Comparison of ENCODE assay signal across 8 mouse cellular contexts in the genomic region with DNA sequence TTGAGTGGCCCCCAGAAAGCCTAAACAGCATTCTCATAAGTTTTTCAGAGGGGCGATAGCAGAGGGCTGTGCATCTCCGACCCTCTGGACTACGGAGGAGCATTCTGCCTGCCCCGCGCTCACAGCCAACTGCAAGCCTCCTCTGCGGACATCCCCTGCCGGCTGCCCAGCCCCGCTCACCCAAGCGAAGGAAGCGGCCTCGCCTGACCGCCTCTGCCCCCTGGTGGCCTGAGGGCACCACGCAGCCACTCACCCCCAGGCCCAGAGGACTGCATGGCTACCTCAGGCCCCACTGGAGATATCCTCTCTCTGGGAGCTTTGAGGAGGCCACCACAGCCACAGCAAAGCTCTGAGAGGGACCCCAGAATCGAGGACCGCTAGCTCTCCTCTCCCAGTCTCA. TPM values are rescaled to one million over a fixed set of nuclear protein-coding genes. Genes with fewer than 3 reads are reported as not detected.
DNase-seq lines count a peak whose midpoint lies in the region; ATAC-seq and TF ChIP-seq lines count a peak whose summit lies in the region.

No protein-coding gene starts in this region.

- no peaks in the 10 kb centered on the region for H3K36me3 ChIP-seq in heart, embryonic 14.5 days (ENCODE audit: control insufficient read depth, insufficient read depth, low read length)
- no peaks in the 10 kb centered on the region for H3K36me3 ChIP-seq in kidney, embryonic 16.5 days (ENCODE audit: insufficient read depth, low read length)
- H3K36me3 ChIP-seq in liver, postnatal 0 days (replicated peaks; ENCODE audit: insufficient read depth, low read length) = no peaks in the 10 kb centered on the region
- no peaks in the 10 kb centered on the region for H3K36me3 ChIP-seq in neural tube, embryonic 13.5 days

- no peak for TF ChIP-seq EP300 in liver, postnatal 0 days (IDR thresholded peaks at IDR 0.05; ENCODE audit: low read depth)

- peak; percentile 28 for DNase-seq in CD4-positive helper T cell, adult 2 months (ENCODE audit: low read depth, low spot score)
- peak; percentile 56 for DNase-seq in brain, adult 2 months (ENCODE audit: low read depth, low spot score)
- DNase-seq in liver, postnatal 0 days = peak; percentile 81
- peak; percentile 94 for DNase-seq in testis, postnatal 10 days (ENCODE audit: low spot score)

- peaks cover 12 to 15% of the 10 kb centered on the region in 2 experiments for H3K4me1 ChIP-seq in heart, embryonic 14.5 days (ENCODE audit: control insufficient read depth in 2 of 2, insufficient read depth in 2 of 2, low read length in 2 of 2)
- peaks cover 13% of the 10 kb centered on the region for H3K4me1 ChIP-seq in kidney, embryonic 16.5 days (ENCODE audit: insufficient read depth, low read length)
- H3K4me1 ChIP-seq in liver, postnatal 0 days (ENCODE audit: insufficient read depth) = 0 out of 2 replicates have a peak, but pooled peaks cover under 1% of the 10 kb centered on the region
- peaks cover 42% of the 10 kb centered on the region for H3K4me1 ChIP-seq in neural tube, embryonic 13.5 days (replicated peaks)

- TF ChIP-seq CTCF in liver, postnatal 0 days (IDR thresholded peaks at IDR 0.05; ENCODE audit: low read depth) = peak; percentile 93

- H3K9ac ChIP-seq in heart, embryonic 14.5 days (ENCODE audit: low read length) = no peak overlapping the region
- H3K9ac ChIP-seq in kidney, embryonic 16.5 days (replicated peaks; ENCODE audit: low read length) = no peak overlapping the region
- H3K9ac ChIP-seq in liver, postnatal 0 days (replicated peaks) = no peak overlapping the region
- H3K9ac ChIP-seq in neural tube, embryonic 13.5 days = peak overlapping the region; percentile 36; the same call in 1 of the 2 replicates

- WGBS in heart, embryonic 14.5 days = 2% methylated on average over 15 of the region's 15 CpGs
- WGBS in kidney, embryonic 16.5 days = 3% methylated on average over 15 of the region's 15 CpGs
- 3% methylated on average over 15 of the region's 15 CpGs for WGBS in liver, postnatal 0 days (ENCODE audit: insufficient replicate concordance)
- 3% methylated on average over 15 of the region's 15 CpGs for WGBS in neural tube, embryonic 13.5 days

- H3K4me2 ChIP-seq in heart, embryonic 14.5 days (ENCODE audit: low read length) = peak overlapping the region; percentile 29; the same call in 1 of the 2 replicates
- H3K4me2 ChIP-seq in kidney, embryonic 16.5 days (replicated peaks; ENCODE audit: low read depth, low read length) = no peak overlapping the region
- no peak overlapping the region for H3K4me2 ChIP-seq in liver, postnatal 0 days (ENCODE audit: low read depth, low read length)
- 0 out of 2 replicates have a peak overlapping the region, but pooled peaks have one; percentile 21 for H3K4me2 ChIP-seq in neural tube, embryonic 13.5 days

- no peak overlapping the region for H3K4me3 ChIP-seq in heart, embryonic 14.5 days (ENCODE audit: control insufficient read depth in 1 of 2, insufficient read depth in 1 of 2, low read depth in 1 of 2, low read length in 2 of 2)
- no peak overlapping the region for H3K4me3 ChIP-seq in kidney, embryonic 16.5 days (ENCODE audit: low read length)
- no peak overlapping the region for H3K4me3 ChIP-seq in liver, postnatal 0 days (ENCODE audit: low read depth, low read length)
- H3K4me3 ChIP-seq in neural tube, embryonic 13.5 days = no peak overlapping the region

- ATAC-seq in erythroblast, adult 5-6 weeks (replicated peaks; ENCODE audit: low FRiP score, poor library complexity, severe bottlenecking) = peak; percentile 64; the same call in 1 of the 2 replicates
- ATAC-seq in heart, embryonic 14.5 days (ENCODE audit: insufficient number of reproducible peaks, insufficient read depth, low FRiP score, low read depth) = no peak
- ATAC-seq in kidney, embryonic 16.5 days (ENCODE audit: low FRiP score, low TSS enrichment) = peak; percentile 69
- ATAC-seq in liver, postnatal 0 days = peak; percentile 76
- no peak; the same call in 1 of the 2 replicates for ATAC-seq in neural tube, embryonic 13.5 days (ENCODE audit: low read depth)

- no peaks in the 10 kb centered on the region for H3K9me3 ChIP-seq in heart, embryonic 14.5 days (ENCODE audit: control insufficient read depth, low read length)
- no peaks in the 10 kb centered on the region for H3K9me3 ChIP-seq in kidney, embryonic 16.5 days (ENCODE audit: low read length)
- no peaks in the 10 kb centered on the region for H3K9me3 ChIP-seq in liver, postnatal 0 days (ENCODE audit: low read length)
- no peaks in the 10 kb centered on the region for H3K9me3 ChIP-seq in neural tube, embryonic 13.5 days

- no peak overlapping the region for H3K27ac ChIP-seq in heart, embryonic 14.5 days (replicated peaks in 1 of 2; ENCODE audit: control insufficient read depth in 1 of 2, insufficient read depth in 1 of 2, low read depth in 2 of 2, low read length in 2 of 2)
- no peak overlapping the region for H3K27ac ChIP-seq in kidney, embryonic 16.5 days (ENCODE audit: low read length)
- H3K27ac ChIP-seq in liver, postnatal 0 days (ENCODE audit: low read depth) = no peak overlapping the region
- H3K27ac ChIP-seq in neural tube, embryonic 13.5 days (replicated peaks) = peak overlapping the region; percentile 82

- peaks cover 11% of the 10 kb centered on the region for H3K27me3 ChIP-seq in heart, embryonic 14.5 days (ENCODE audit: control insufficient read depth, insufficient read depth, low read length)
- 0 out of 2 replicates have a peak, but pooled peaks cover 6% of the 10 kb centered on the region for H3K27me3 ChIP-seq in kidney, embryonic 16.5 days (ENCODE audit: insufficient read depth, low read length)
- H3K27me3 ChIP-seq in liver, postnatal 0 days (ENCODE audit: insufficient read depth, low read length) = 0 out of 2 replicates have a peak, but pooled peaks cover 9% of the 10 kb centered on the region
- peaks cover 6% of the 10 kb centered on the region; the same call in 1 of the 2 replicates for H3K27me3 ChIP-seq in neural tube, embryonic 13.5 days

RNA-seq across cellular contexts. Expression of a gene that starts 58.8 kb away (rescaled TPM):
- total RNA-seq in erythroblast, adult 5-6 weeks (2015; ENCODE audit: low replicate concordance) = 2.5 TPM in 1 of 2 replicates, not detected in the other
- total RNA-seq in erythroblast, adult 5-6 weeks (2017; ENCODE audit: low replicate concordance) = not detected in 2 replicates
- polyA plus RNA-seq in heart, embryonic 14.5 days (2014; fragmentation: Nextera tagmentation; extraction: Ambion mirVana) = 64.2 and 84.4 TPM in 2 replicates
- 91.9 and 111 TPM in 2 replicates for polyA plus RNA-seq in kidney, embryonic 16.5 days (2015; fragmentation: Nextera tagmentation; extraction: Ambion mirVana)
- polyA plus RNA-seq in liver, postnatal 0 days (2015; fragmentation: Nextera tagmentation; extraction: Ambion mirVana) = 50.7 and 52.1 TPM in 2 replicates
- 77.7 and 96.5 TPM in 2 replicates for polyA plus RNA-seq in neural tube, embryonic 13.5 days (2015; fragmentation: Nextera tagmentation; extraction: Ambion mirVana)

Comparison
In these comparisons a context has a peak if more than half of its experiments do, and no peak if none do; other contexts are left out.
1. DNase-seq: peak in every context shown above with its lines; median percentile 94 in testis, postnatal 10 days; 81 in liver, postnatal 0 days; 56 in brain, adult 2 months; 28 in CD4-positive helper T cell, adult 2 months.
2. ATAC-seq: peak in erythroblast, adult 5-6 weeks (single experiment), kidney, embryonic 16.5 days (single experiment) and liver, postnatal 0 days (single experiment); none in heart, embryonic 14.5 days (single experiment) and neural tube, embryonic 13.5 days (single experiment).
3. H3K4me2 ChIP-seq: peak in heart, embryonic 14.5 days (single experiment) and neural tube, embryonic 13.5 days (single experiment); none in kidney, embryonic 16.5 days (single experiment) and liver, postnatal 0 days (single experiment).